Mouse (Mus musculus): ENCODE measurements at regions not wholly inside any gene's neighbourhood (a gene's known extent, or its start where the extent isn't known, plus 50 kb on each side); places are given as distances from the start of the nearest gene placed in this dataset.

GRCm38 (mm10) chr12:20230141-20230892, 276.0 kb downstream of the Gm21863 start:
- H3K27ac ChIP-seq (ENCODE audit: insufficient read depth, low read depth, low read length, poor library complexity, severe bottlenecking): no peak overlapping the region
- no peak overlapping the region for H3K9ac ChIP-seq (ENCODE audit: insufficient read depth, low read depth, low read length, poor library complexity, severe bottlenecking)
- H3K4me1 ChIP-seq (ENCODE audit: control insufficient read depth in 2 of 2, insufficient read depth in 2 of 2, low read length in 2 of 2, poor library complexity in 1 of 2): no peaks in the 10 kb centered on the region; a peak in 1 of 4 replicates
- in situ Hi-C loops (cut with MboI; ENCODE audit: low sequenced_read_pairs in 2 of 2, unreplicated experiment in 2 of 2): no loop called here
- H3K36me3 ChIP-seq (ENCODE audit: control insufficient read depth, insufficient read depth, low read length, poor library complexity, severe bottlenecking): peaks cover 12% of the 10 kb centered on the region; the same call in 1 of the 2 replicates
- DNase-seq (ENCODE audit: low read depth, low spot score): no peak
- no peak for TF ChIP-seq MAFK (IDR thresholded peaks at IDR 0.05; ENCODE audit: insufficient read depth, low read depth, low read length)
- no peak for TF ChIP-seq HCFC1 (IDR thresholded peaks at IDR 0.05; ENCODE audit: borderline replicate concordance, insufficient read depth, low read length)
- no peak for TF ChIP-seq CHD2 (IDR thresholded peaks at IDR 0.05; ENCODE audit: low read depth, low read length)
- no peak for TF ChIP-seq ZC3H11A (IDR thresholded peaks at IDR 0.05; ENCODE audit: borderline replicate concordance, low read depth, low read length)
- TF ChIP-seq ZNF384 (IDR thresholded peaks at IDR 0.05; ENCODE audit: low read depth, low read length): no peak
- peaks cover 40% of the 10 kb centered on the region for H3K9me3 ChIP-seq (ENCODE audit: control insufficient read depth, insufficient read depth, low read depth, low read length)
- no peak overlapping the region for H3K4me3 ChIP-seq (ENCODE audit: insufficient read depth in 1 of 2, low read depth in 1 of 2, low read length in 2 of 2, poor library complexity in 1 of 2, severe bottlenecking in 1 of 2)

- peaks cover 12% of the 10 kb centered on the region; the same call in 1 of the 2 replicates for H3K36me3 ChIP-seq (ENCODE audit: control insufficient read depth, insufficient read depth, low read length, poor library complexity, severe bottlenecking)
- DNase-seq (ENCODE audit: low read depth, low spot score): no peak
Observed at GRCm38 (mm10) chr12:20230893-20231235, 276.6 kb downstream of the Gm21863 start.

GRCm38 (mm10) chr12:20231528-20231927, 277.2 kb downstream of the Gm21863 start:
- Histone ChIP-seq H3K4me1 (ENCODE audit: control insufficient read depth in 2 of 2, insufficient read depth in 2 of 2, low read length in 2 of 2, poor library complexity in 1 of 2) (no peaks in the 10 kb centered on the region; a peak in 1 of 4 replicates), H3K27ac (ENCODE audit: insufficient read depth, low read depth, low read length, poor library complexity, severe bottlenecking) (no peak overlapping the region), H3K9ac (ENCODE audit: insufficient read depth, low read depth, low read length, poor library complexity, severe bottlenecking) (no peak overlapping the region), H3K4me3 (ENCODE audit: insufficient read depth in 1 of 2, low read depth in 1 of 2, low read length in 2 of 2, poor library complexity in 1 of 2, severe bottlenecking in 1 of 2) (no peak overlapping the region), H3K9me3 (ENCODE audit: control insufficient read depth, insufficient read depth, low read depth, low read length) (peaks cover 40% of the 10 kb centered on the region), H3K36me3 (ENCODE audit: control insufficient read depth, insufficient read depth, low read length, poor library complexity, severe bottlenecking) (peaks cover 12% of the 10 kb centered on the region; the same call in 1 of the 2 replicates)
- no peak for DNase-seq (ENCODE audit: low read depth, low spot score)
- no peak for TF ChIP-seq ZC3H11A (IDR thresholded peaks at IDR 0.05; ENCODE audit: borderline replicate concordance, low read depth, low read length)
- TF ChIP-seq ZNF384 (IDR thresholded peaks at IDR 0.05; ENCODE audit: low read depth, low read length): no peak
- TF ChIP-seq HCFC1 (IDR thresholded peaks at IDR 0.05; ENCODE audit: borderline replicate concordance, insufficient read depth, low read length): no peak
- no peak for TF ChIP-seq MAFK (IDR thresholded peaks at IDR 0.05; ENCODE audit: insufficient read depth, low read depth, low read length)
- in situ Hi-C loops (cut with MboI; ENCODE audit: low sequenced_read_pairs in 2 of 2, unreplicated experiment in 2 of 2): no loop called here

More at GRCm38 (mm10) chr12:20230893-20231235, 276.6 kb downstream of the Gm21863 start:
- peaks cover 40% of the 10 kb centered on the region for H3K9me3 ChIP-seq (ENCODE audit: control insufficient read depth, insufficient read depth, low read depth, low read length)
- no peak overlapping the region for H3K9ac ChIP-seq (ENCODE audit: insufficient read depth, low read depth, low read length, poor library complexity, severe bottlenecking)
- in situ Hi-C loops (cut with MboI; ENCODE audit: low sequenced_read_pairs in 2 of 2, unreplicated experiment in 2 of 2): no loop called here
- H3K4me3 ChIP-seq (ENCODE audit: insufficient read depth in 1 of 2, low read depth in 1 of 2, low read length in 2 of 2, poor library complexity in 1 of 2, severe bottlenecking in 1 of 2): no peak overlapping the region
- H3K27ac ChIP-seq (ENCODE audit: insufficient read depth, low read depth, low read length, poor library complexity, severe bottlenecking): no peak overlapping the region
- no peak for TF ChIP-seq CHD2 (IDR thresholded peaks at IDR 0.05; ENCODE audit: low read depth, low read length)
- no peak for TF ChIP-seq ZC3H11A (IDR thresholded peaks at IDR 0.05; ENCODE audit: borderline replicate concordance, low read depth, low read length)
- no peak for TF ChIP-seq ZNF384 (IDR thresholded peaks at IDR 0.05; ENCODE audit: low read depth, low read length)
- no peak for TF ChIP-seq MAFK (IDR thresholded peaks at IDR 0.05; ENCODE audit: insufficient read depth, low read depth, low read length)
- no peak for TF ChIP-seq HCFC1 (IDR thresholded peaks at IDR 0.05; ENCODE audit: borderline replicate concordance, insufficient read depth, low read length)
- H3K4me1 ChIP-seq (ENCODE audit: control insufficient read depth in 2 of 2, insufficient read depth in 2 of 2, low read length in 2 of 2, poor library complexity in 1 of 2): no peaks in the 10 kb centered on the region; a peak in 1 of 4 replicates

GRCm38 (mm10) chr12:20231986-20232541, 277.8 kb downstream of the Gm21863 start:
- Histone ChIP-seq H3K27ac (ENCODE audit: insufficient read depth, low read depth, low read length, poor library complexity, severe bottlenecking) (no peak overlapping the region), H3K4me3 (ENCODE audit: insufficient read depth in 1 of 2, low read depth in 1 of 2, low read length in 2 of 2, poor library complexity in 1 of 2, severe bottlenecking in 1 of 2) (no peak overlapping the region), H3K4me1 (ENCODE audit: control insufficient read depth in 2 of 2, insufficient read depth in 2 of 2, low read length in 2 of 2, poor library complexity in 1 of 2) (no peaks in the 10 kb centered on the region; a peak in 1 of 4 replicates), H3K9ac (ENCODE audit: insufficient read depth, low read depth, low read length, poor library complexity, severe bottlenecking) (no peak overlapping the region), H3K9me3 (ENCODE audit: control insufficient read depth, insufficient read depth, low read depth, low read length) (peaks cover 40% of the 10 kb centered on the region), H3K36me3 (ENCODE audit: control insufficient read depth, insufficient read depth, low read length, poor library complexity, severe bottlenecking) (peaks cover 12% of the 10 kb centered on the region; the same call in 1 of the 2 replicates)
- no peak for TF ChIP-seq CHD2 (IDR thresholded peaks at IDR 0.05; ENCODE audit: low read depth, low read length)
- no peak for TF ChIP-seq HCFC1 (IDR thresholded peaks at IDR 0.05; ENCODE audit: borderline replicate concordance, insufficient read depth, low read length)
- TF ChIP-seq ZNF384 (IDR thresholded peaks at IDR 0.05; ENCODE audit: low read depth, low read length): no peak
- TF ChIP-seq ZC3H11A (IDR thresholded peaks at IDR 0.05; ENCODE audit: borderline replicate concordance, low read depth, low read length): no peak
- no peak for TF ChIP-seq MAFK (IDR thresholded peaks at IDR 0.05; ENCODE audit: insufficient read depth, low read depth, low read length)
- DNase-seq (ENCODE audit: low read depth, low spot score): no peak
- in situ Hi-C loops (cut with MboI; ENCODE audit: low sequenced_read_pairs in 2 of 2, unreplicated experiment in 2 of 2): no loop called here

Measured in ES-E14 (cell line).